Mouse (Mus musculus): ENCODE results near the gene Wipf1. TPM values are rescaled to one million over a fixed set of nuclear protein-coding genes. Genes with fewer than 3 reads are reported as not detected.
A peak's percentile ranks its signal among the peaks of the same experiment; 100 is the strongest.

The Wipf1 gene
- 9.5 and 10.1 TPM in 2 replicates for polyA plus RNA-seq (2015; fragmentation: Nextera tagmentation; extraction: Ambion mirVana)

DNA sequence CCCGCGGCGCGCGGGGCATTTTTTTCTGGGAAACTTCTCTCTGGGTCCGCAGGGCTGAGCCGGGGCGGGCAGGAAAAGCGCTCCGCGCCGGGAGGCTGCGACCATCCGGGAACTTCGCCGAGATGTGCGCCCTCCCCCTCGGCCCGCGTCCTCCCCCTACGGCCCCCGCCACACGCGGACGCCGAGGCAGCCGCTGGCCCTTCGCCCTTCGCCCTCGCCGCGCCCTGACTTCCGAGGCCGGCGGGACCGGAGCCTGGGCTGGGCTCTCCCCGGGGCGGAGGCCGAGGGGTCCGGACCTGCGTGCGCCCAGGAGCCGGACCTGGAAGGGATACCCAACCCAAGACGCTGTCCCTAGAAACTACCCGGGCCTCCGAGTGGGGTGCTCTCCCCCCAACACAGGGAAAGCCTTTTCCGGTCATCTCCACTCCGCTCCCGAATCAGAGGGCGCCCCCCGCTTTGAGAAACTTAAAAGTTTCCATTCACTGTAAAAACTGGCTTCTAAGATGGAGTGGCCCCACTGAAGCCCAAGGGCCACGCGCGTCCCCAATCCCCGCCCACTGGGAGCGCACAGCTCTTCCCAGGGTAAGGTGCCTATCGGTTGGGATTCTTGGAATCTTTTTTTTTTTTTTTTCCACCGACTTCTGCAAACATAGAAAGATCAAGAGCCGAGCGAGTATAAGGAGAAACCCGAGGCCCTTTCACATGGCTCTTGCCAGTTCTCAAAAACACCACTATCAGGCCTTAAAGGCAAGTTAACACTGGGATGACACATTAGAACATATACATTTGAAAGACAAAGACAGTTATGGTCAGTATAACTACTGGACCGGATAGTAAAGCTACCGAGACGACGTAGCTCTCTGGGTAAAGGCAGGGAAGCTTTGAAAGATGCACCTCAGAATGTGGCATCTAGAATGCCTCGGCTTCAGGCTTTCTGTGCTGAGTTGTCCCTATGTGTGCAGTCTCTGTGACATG is at the start of gene Wipf1:
Gene Wipf1, minus strand, starts transcription at position 379 of the 975 bp plus-strand sequence.
- Histone ChIP-seq H3K4me3 (replicated peaks) (peak within 1 kb of the TSS; percentile 87), H3K27ac (peak within 1 kb of the TSS; percentile 95), H3K4me1 (replicated peaks) (peaks cover 10% of the 10 kb centered on the region), H3K36me3 (no peaks in the 10 kb centered on the region), H3K9ac (peak within 1 kb of the TSS; percentile 95), H3K27me3 (replicated peaks) (no peaks in the 10 kb centered on the region), H3K4me2 (replicated peaks) (peak within 1 kb of the TSS; percentile 70), H3K9me3 (no peaks in the 10 kb centered on the region)
- WGBS: 2% methylated on average over 66 of the region's 66 CpGs
- ATAC-seq: peak; percentile 86

DNA sequence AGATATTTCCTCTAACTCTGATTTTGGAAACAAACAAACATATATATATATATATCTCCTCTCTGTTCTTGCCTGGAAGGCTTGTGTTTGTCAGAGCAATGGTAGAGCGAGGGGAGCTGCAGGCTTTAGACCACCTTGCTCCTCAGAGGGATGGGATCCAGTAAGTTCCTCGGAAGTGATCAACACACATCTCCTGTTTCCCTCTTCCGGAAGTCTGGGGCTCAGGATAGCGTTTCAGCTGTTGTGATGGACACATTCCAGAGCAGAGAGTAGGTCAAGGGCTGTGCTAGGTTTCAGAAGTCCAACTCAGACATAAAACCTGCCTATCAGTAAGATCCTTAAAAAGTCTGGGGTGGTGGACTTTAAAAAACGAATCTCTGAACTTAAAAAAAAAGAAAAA is 49.6 kb upstream of the Wipf1 start:
- no peak for ATAC-seq
- Histone ChIP-seq H3K27ac (no peak overlapping the region), H3K4me1 (replicated peaks) (no peaks in the 10 kb centered on the region), H3K27me3 (replicated peaks) (no peaks in the 10 kb centered on the region), H3K4me3 (replicated peaks) (no peak overlapping the region), H3K36me3 (no peaks in the 10 kb centered on the region), H3K9ac (no peak overlapping the region), H3K9me3 (no peaks in the 10 kb centered on the region), H3K4me2 (replicated peaks) (no peak overlapping the region)
- 53% methylated on average over 5 of the region's 5 CpGs for WGBS

DNA sequence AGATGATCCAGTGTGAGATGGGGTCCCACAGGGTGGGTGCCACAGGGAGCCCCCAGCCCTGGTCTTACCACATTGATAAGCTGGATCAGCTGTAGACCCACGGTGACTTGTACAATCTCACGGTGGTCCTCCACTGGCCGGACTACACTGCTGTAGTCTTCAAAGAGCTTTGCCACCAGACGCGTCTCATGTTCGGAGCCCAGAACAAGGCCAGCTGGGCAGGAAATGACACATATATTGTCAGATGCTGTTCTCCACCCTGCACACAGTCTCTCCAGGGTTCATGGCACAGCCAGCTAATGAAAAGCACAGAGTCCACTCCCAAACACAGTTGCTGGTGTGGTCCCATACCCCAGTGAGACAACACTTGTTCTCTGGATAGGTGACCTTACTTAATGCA is 44.9 kb upstream of the Wipf1 start:
- Histone ChIP-seq H3K36me3 (no peaks in the 10 kb centered on the region), H3K9me3 (no peaks in the 10 kb centered on the region), H3K4me2 (replicated peaks) (no peak overlapping the region), H3K4me3 (replicated peaks) (no peak overlapping the region), H3K4me1 (replicated peaks) (no peaks in the 10 kb centered on the region), H3K27ac (no peak overlapping the region), H3K27me3 (replicated peaks) (no peaks in the 10 kb centered on the region), H3K9ac (no peak overlapping the region)
- 75% methylated on average over 6 of the region's 6 CpGs for WGBS
- ATAC-seq: no peak

DNA sequence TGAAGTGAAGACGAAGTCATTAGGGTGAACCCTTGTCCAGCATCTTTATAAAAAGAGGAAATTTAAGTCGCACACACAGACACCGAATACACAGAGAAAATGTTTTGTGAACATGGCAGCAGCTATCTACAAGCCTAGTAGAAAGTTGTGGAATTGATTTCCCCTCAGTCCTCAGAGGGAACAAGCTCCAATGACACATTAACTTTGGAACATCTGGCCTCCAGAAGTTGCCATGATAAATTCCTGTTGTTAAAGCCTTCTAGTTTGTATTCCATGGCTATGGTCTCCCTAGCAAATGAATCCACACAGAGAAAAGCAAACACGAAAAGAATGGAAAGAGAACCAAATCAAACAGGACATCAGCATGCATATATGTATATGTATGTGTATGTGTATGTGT is 44.0 kb upstream of the Wipf1 start:
- Histone ChIP-seq H3K36me3 (no peaks in the 10 kb centered on the region), H3K9ac (no peak overlapping the region), H3K4me3 (replicated peaks) (no peak overlapping the region), H3K9me3 (no peaks in the 10 kb centered on the region), H3K27me3 (replicated peaks) (no peaks in the 10 kb centered on the region), H3K4me1 (replicated peaks) (no peaks in the 10 kb centered on the region), H3K4me2 (replicated peaks) (no peak overlapping the region), H3K27ac (no peak overlapping the region)
- 89% methylated on average over 4 of the region's 4 CpGs for WGBS
- no peak for ATAC-seq

DNA sequence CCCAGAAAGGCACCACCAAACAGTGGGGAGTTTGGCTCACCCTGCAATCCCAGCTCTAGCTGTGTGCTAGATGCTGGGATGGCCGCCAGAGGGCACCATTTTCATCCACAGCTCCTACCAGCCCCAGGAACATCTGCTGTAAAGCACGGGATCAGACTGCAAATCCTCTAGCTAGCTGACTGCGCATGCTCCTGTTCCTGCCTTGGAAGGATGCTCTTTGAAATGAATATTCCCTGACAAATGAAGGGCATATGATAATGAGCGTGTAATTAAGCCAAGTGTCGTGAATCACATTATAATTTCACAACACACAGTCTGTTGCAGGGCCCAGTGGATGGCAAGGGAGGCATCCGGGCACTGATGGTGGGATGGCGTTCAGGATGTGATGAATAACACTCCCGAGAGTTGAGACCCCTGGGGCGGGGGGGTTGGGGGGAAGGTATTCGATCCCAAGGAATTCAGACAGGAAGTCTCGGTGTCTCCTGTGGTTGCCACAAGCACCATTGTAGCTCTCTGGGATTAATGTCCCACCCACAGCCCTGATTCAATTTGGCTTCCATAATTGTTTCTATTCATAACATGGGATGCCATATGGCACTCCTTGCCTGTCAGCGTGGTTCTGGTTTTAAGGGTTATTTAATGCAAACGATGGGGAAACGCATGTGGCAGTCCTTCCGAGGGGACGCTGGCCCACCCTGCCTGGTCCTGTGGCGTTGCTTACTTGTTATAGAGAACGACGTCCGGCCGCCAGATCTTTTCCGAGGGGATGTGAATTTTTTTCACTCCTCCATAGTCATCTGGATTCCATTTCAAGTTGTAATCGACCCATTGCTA is 43.2 kb upstream of the Wipf1 start:
- peak; percentile 82 for ATAC-seq
- Histone ChIP-seq H3K27me3 (replicated peaks) (no peaks in the 10 kb centered on the region), H3K9me3 (no peaks in the 10 kb centered on the region), H3K4me2 (replicated peaks) (peak overlapping the region; percentile 45), H3K4me1 (replicated peaks) (no peaks in the 10 kb centered on the region), H3K9ac (no peak overlapping the region), H3K27ac (no peak overlapping the region), H3K4me3 (replicated peaks) (0 out of 2 replicates have a peak overlapping the region, but pooled peaks have one; percentile 12), H3K36me3 (no peaks in the 10 kb centered on the region)
- WGBS: 38% methylated on average over 23 of the region's 23 CpGs

DNA sequence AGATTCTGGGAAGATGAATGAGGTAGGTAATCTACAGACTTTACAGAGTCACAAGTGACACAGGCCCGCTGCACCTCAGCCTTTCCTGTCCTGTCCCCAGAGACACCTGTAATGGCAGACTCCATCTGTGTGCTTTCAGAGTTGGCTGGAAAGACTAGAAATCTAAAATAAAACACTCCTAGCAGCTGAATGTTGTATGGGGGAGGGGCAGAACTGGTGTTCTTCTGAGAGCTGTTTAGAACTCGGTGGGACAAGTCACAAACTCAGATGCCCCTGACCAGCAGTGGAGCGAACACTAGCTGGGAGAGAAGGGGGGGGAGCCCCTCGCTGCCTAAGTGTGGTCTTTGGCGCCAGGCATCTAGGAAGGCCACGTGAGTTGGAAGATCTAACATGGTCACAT is 42.4 kb upstream of the Wipf1 start:
- ATAC-seq: no peak
- 74% methylated on average over 6 of the region's 6 CpGs for WGBS

DNA sequence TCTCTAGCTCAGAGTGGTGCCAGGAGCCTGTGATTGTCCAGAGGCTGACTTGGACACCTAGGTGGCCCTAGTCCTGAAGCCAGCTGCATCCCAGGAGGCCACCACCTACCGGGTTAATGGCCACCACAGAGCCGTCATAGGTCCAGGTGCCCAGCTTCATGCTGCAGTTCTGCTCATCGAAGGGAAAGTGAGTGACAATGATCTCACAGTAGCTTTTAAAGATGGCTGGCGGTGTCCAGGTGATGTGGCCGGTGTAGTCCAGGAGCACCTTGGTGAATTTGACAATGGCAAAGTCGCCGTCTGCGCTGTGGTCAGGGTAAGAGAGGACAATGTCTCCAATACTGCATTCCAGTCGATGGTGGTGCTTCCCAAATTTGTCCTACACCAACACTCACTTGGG is 41.8 kb upstream of the Wipf1 start:
- no peaks in the 10 kb centered on the region for H3K27me3 ChIP-seq (replicated peaks)
- 91% methylated on average over 9 of the region's 9 CpGs for WGBS

More for the DNA sequence above, 42.4 kb upstream of the Wipf1 start:
- Histone ChIP-seq H3K27me3 (replicated peaks) (no peaks in the 10 kb centered on the region), H3K4me3 (replicated peaks) (no peak overlapping the region), H3K9me3 (no peaks in the 10 kb centered on the region), H3K27ac (no peak overlapping the region), H3K4me1 (replicated peaks) (no peaks in the 10 kb centered on the region), H3K36me3 (no peaks in the 10 kb centered on the region), H3K4me2 (replicated peaks) (no peak overlapping the region), H3K9ac (no peak overlapping the region)

DNA sequence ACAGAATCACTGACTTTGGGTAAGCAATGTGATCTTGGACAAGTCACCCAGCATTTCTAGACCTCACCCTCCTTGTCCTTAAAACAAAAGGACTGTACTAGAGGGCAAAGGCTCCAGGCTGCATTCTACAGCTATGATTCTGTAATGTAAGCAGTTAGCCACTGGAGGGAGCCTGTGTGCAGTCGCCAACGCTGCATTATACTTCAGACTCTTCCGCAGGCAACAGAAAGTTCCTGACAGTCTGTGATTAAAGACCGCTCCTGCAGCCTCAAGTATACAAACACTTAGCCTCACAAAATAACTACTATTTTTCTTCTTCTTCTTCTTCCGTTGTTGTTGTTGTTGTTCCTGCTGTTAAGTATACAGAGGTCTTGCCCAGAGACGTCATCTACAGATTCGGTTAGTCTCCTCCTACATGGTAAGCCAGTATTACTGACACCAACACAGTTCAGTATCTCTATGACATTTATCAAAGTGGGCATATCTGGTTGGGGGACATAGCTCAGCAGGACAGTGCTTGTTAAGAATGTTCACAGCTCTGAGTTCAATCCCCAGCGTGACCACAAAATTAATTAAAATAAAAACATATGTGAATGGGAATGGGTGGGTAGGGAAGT is 37.6 kb upstream of the Wipf1 start:
- Histone ChIP-seq H3K9me3 (no peaks in the 10 kb centered on the region), H3K9ac (no peak overlapping the region), H3K4me3 (replicated peaks) (peak overlapping the region; percentile 23), H3K27ac (no peak overlapping the region), H3K36me3 (no peaks in the 10 kb centered on the region), H3K4me1 (replicated peaks) (no peaks in the 10 kb centered on the region), H3K4me2 (replicated peaks) (peak overlapping the region; percentile 52), H3K27me3 (replicated peaks) (no peaks in the 10 kb centered on the region)
- 21% methylated on average over 8 of the region's 8 CpGs for WGBS
- ATAC-seq: peak; percentile 84

More for the DNA sequence above, 41.8 kb upstream of the Wipf1 start:
- Histone ChIP-seq H3K4me1 (replicated peaks) (no peaks in the 10 kb centered on the region), H3K4me2 (replicated peaks) (no peak overlapping the region), H3K27ac (no peak overlapping the region), H3K9ac (no peak overlapping the region), H3K4me3 (replicated peaks) (no peak overlapping the region), H3K36me3 (no peaks in the 10 kb centered on the region), H3K9me3 (no peaks in the 10 kb centered on the region)
- ATAC-seq: no peak

DNA sequence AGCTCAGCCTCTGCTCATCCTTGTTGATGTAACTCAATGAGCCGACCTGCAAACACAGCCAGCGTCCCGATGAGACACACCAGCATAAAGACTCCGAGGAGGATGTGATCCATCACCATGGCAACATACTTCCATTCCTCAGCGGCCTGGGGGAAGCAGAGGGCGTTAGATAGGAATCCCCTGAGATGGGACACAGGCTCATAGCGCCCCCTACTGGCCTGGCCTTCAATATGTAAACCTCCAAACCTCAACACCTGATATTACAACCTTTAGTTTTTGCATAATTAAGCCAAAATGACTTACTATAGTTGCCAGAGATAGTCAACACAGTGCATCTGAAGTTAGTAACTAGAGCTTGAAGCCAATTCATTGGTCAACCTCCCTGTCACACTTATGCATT is 36.6 kb upstream of the Wipf1 start:
- no peak overlapping the region for H3K27ac ChIP-seq
- no peak overlapping the region for H3K4me3 ChIP-seq (replicated peaks)
- no peak for ATAC-seq
- H3K27me3 ChIP-seq (replicated peaks): no peaks in the 10 kb centered on the region
- H3K9me3 ChIP-seq: no peaks in the 10 kb centered on the region
- no peaks in the 10 kb centered on the region for H3K36me3 ChIP-seq
- no peak overlapping the region for H3K9ac ChIP-seq
- no peak overlapping the region for H3K4me2 ChIP-seq (replicated peaks)
- WGBS: 18% methylated on average over 7 of the region's 7 CpGs
- H3K4me1 ChIP-seq (replicated peaks): 0 out of 2 replicates have a peak, but pooled peaks cover 5% of the 10 kb centered on the region

DNA sequence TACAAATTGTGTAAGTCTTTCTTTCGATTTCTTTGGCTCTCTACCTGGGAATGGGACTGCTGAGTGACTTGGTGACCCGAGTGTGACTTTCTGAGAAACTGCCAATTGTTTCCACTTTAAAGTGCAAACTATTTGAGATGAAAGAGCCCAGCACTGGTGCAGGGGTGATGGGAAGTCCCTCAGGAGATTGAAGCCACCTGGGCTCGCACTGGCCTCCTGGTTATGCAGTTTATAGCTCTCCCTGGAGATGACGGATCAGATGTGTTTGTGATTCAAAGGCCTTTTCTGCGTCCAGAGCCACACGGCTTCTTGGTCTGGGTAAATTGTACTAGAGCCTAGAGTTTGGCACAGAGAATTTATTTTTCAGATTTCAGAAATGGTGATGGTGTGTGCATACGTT is 34.2 kb upstream of the Wipf1 start:
- H3K27me3 ChIP-seq (replicated peaks): no peaks in the 10 kb centered on the region
- no peaks in the 10 kb centered on the region for H3K9me3 ChIP-seq
- 0 out of 2 replicates have a peak, but pooled peaks cover 5% of the 10 kb centered on the region for H3K4me1 ChIP-seq (replicated peaks)
- no peak overlapping the region for H3K9ac ChIP-seq
- H3K4me3 ChIP-seq (replicated peaks): no peak overlapping the region
- no peaks in the 10 kb centered on the region for H3K36me3 ChIP-seq
- H3K4me2 ChIP-seq (replicated peaks): no peak overlapping the region
- H3K27ac ChIP-seq: no peak overlapping the region
- no peak for ATAC-seq
- whole genome bisulfite sequencing: 46% methylated on average over 7 of the region's 7 CpGs

DNA sequence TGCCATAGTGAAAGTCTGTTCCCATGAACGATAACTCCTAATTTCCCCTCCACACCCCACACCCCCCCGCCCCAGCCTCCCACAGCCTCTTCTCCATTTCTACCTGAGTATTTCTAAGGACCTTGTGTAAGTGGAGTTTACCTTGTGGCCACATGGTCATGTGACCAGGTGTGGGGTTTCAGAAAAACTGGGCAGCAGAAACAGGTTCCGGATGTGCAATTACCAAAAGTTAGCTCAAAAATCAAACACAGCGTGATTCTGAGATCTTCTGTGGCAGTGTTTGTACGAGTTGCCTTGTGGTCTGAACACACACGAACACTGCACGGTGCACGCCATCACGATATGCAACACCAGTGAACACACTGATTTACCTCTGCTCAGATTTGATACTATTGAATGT is 33.1 kb upstream of the Wipf1 start:
- H3K9me3 ChIP-seq: no peaks in the 10 kb centered on the region
- WGBS: 92% methylated on average over 9 of the region's 9 CpGs
- no peak overlapping the region for H3K9ac ChIP-seq
- no peak for ATAC-seq
- no peaks in the 10 kb centered on the region for H3K36me3 ChIP-seq
- H3K27ac ChIP-seq: no peak overlapping the region
- H3K27me3 ChIP-seq (replicated peaks): no peaks in the 10 kb centered on the region
- no peak overlapping the region for H3K4me3 ChIP-seq (replicated peaks)
- no peak overlapping the region for H3K4me2 ChIP-seq (replicated peaks)
- H3K4me1 ChIP-seq (replicated peaks): 0 out of 2 replicates have a peak, but pooled peaks cover 5% of the 10 kb centered on the region

DNA sequence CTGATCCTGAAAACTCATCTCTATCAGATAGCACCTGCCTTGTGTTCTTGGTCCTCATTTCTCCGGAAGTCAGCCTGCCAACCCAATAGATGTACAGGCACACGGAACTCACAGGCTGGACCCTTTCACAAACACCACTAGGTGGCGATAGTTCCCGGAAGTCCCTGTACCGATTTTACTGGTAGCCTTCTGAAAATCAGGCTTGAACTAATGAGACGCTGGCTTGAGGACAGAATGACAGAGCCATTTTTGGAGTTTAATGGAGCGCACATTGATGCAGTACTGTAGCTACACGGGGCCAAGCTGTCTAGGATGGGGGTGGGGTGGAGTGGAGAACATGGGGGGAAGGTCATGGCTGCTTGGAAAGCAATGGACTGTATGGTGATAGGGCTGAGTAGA is 32.1 kb upstream of the Wipf1 start:
- no peaks in the 10 kb centered on the region for H3K36me3 ChIP-seq
- peak overlapping the region; percentile 38 for H3K4me3 ChIP-seq (replicated peaks)
- no peak overlapping the region for H3K9ac ChIP-seq
- no peaks in the 10 kb centered on the region for H3K27me3 ChIP-seq (replicated peaks)
- ATAC-seq: peak; percentile 66
- H3K4me2 ChIP-seq (replicated peaks): peak overlapping the region; percentile 80
- H3K27ac ChIP-seq: no peak overlapping the region
- WGBS: 10% methylated on average over 8 of the region's 8 CpGs
- no peaks in the 10 kb centered on the region for H3K9me3 ChIP-seq
- H3K4me1 ChIP-seq (replicated peaks): 0 out of 2 replicates have a peak, but pooled peaks cover 5% of the 10 kb centered on the region

All from intestine, embryonic 15.5 days (tissue).